Mouse (Mus musculus): ENCODE measurements around the gene Gm7138.
"Not testable (repeated sequence)": the region's sequence is repeated elsewhere in the genome, so short reads cannot be mapped to it uniquely, and the experiment has no call there.

Gm7138 gene

GRCm38 (mm10) chr10:77750686-77751085 is 26.1 kb downstream of the Gm7138 start:
- not testable (repeated sequence) for DNase-seq (ENCODE audit: extremely low spot score, low read depth, low spot score)

- DNase-seq (ENCODE audit: extremely low spot score, low read depth, low spot score), result not testable (repeated sequence)
These were observed 34.6 kb downstream of the Gm7138 start, which contains the start of gene Gm18596 for GRCm38 (mm10) chr10:77741924-77742688. Gene Gm18596, minus strand, starts transcription at chr10:77742638.

DNA sequence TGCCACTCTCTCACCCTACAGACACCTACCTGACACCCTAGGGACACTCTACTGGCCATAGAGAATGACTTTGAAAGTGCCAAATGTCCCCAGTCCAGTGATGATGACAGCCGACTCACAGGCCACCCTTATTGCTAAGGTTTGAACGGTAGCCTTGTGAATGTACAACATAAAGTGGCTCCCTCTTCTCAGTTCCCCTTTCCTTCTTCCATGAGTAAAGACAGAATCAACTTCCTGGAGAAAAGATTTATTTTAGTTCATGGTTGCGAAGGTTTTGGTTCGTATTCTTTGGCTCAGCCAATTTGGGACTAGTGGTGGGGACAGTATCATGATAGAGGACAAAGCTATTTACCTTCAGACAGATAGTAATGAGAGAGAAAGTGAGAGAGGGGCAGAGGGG is 37.8 kb downstream of the Gm7138 start:
- no peak for DNase-seq (ENCODE audit: extremely low spot score, low read depth, low spot score)

GRCm38 (mm10) chr10:77735928-77736327 is 40.8 kb downstream of the Gm7138 start:
- DNase-seq (ENCODE audit: extremely low spot score, low read depth, low spot score), result no peak

- no peak for DNase-seq (ENCODE audit: extremely low spot score, low read depth, low spot score)
These were observed 47.5 kb downstream of the Gm7138 start for GRCm38 (mm10) chr10:77729241-77729640.

DNA sequence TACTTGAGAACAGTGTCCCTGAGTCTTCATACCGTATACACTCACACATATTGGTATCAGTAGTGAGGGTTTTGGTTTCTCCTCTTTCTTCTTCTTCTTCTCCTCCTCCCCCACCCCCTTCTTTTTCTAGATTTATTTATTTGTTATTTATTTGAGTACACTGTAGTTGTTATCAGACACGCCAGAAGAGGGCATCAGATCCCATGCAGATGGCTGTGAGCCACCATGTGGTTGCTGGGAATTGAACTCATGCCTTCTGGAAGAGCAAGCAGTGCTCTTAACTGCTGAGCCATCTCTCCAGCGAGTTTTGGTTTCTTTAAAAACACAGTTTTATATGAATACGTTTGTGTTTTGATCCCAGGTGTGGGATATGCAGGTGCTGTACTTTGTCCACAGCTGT is 48.5 kb downstream of the Gm7138 start:
- DNase-seq (ENCODE audit: extremely low spot score, low read depth, low spot score), result no peak

Measured in hindlimb bud, embryonic 11.5 days (tissue).